Mouse (Mus musculus): ENCODE measurements at regions not wholly inside any gene's neighbourhood (a gene's known extent, or its start where the extent isn't known, plus 50 kb on each side); places are given as distances from the start of the nearest gene placed in this dataset.

DNA sequence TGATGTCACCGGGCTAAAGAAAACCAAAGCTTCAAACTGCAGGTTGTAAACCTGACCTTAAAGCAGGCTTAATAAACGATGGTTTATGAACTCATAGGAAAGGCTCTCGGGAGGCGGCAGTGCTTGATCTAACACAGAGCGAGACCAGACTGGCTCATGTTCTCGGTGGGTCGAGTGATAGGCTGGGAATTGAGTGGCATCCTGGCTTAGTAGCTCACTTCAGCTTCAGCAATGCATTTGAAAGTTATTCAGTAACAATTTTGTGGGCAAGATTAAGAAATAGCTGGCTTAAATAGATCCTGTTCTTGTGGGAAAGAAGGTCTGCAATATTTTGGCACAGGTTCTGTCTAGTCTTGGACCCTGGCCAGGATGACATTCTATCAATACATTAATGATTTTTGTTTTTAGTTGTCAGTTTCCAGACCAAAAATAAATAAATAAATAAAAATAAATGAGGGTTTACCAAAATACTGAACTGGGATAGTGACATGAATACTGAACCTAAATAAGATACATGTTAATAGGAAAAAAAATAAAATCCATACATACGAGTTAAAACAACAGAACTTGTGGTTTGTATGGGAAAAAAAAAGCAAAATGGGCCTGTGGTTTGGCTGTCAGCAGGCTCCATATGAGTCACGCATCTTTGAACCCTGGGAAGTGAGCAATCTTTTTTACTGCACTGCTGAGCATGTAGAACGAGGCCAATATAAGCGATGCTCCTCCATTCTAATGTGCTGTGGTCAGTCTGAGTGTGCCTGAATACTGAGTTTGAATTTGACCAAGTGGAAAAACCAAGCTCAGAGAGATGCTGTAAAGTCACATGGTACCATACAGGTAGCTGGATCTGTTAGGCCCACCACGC lies 68.7 kb upstream of the Ddit4l start:
- no peak for ATAC-seq (ENCODE audit: low read depth)
- Histone ChIP-seq H3K4me2 (ENCODE audit: low read depth, low read length) (no peak overlapping the region), H3K4me3 (ENCODE audit: low read depth, low read length) (no peak overlapping the region), H3K9me3 (replicated peaks; ENCODE audit: control insufficient read depth, low read length) (no peaks in the 10 kb centered on the region), H3K27ac (ENCODE audit: low read length) (no peak overlapping the region), H3K4me1 (ENCODE audit: control insufficient read depth, low read depth, low read length) (no peaks in the 10 kb centered on the region), H3K9ac (ENCODE audit: low read depth, low read length) (no peak overlapping the region), H3K36me3 (ENCODE audit: control insufficient read depth, insufficient read depth) (no peaks in the 10 kb centered on the region), H3K27me3 (ENCODE audit: control insufficient read depth, insufficient read depth, low read depth, low read length) (no peaks in the 10 kb centered on the region; the same call in 1 of the 2 replicates)
- 59% methylated on average over 12 of the region's 12 CpGs for WGBS (ENCODE audit: insufficient replicate concordance)

- Histone ChIP-seq H3K9ac (ENCODE audit: low read depth, low read length) (no peak overlapping the region), H3K27me3 (ENCODE audit: control insufficient read depth, insufficient read depth, low read depth, low read length) (no peaks in the 10 kb centered on the region), H3K27ac (ENCODE audit: low read length) (no peak overlapping the region), H3K9me3 (replicated peaks; ENCODE audit: control insufficient read depth, low read length) (no peaks in the 10 kb centered on the region), H3K4me3 (ENCODE audit: low read depth, low read length) (no peak overlapping the region), H3K4me1 (ENCODE audit: control insufficient read depth, low read depth, low read length) (no peaks in the 10 kb centered on the region), H3K36me3 (ENCODE audit: control insufficient read depth, insufficient read depth) (no peaks in the 10 kb centered on the region), H3K4me2 (ENCODE audit: low read depth, low read length) (no peak overlapping the region)
- ATAC-seq (ENCODE audit: low read depth), result no peak
- WGBS (ENCODE audit: insufficient replicate concordance), result 65% methylated on average over 6 of the region's 6 CpGs
Observed at GRCm38 (mm10) chr3:137560851-137561449, 60.5 kb upstream of the Ddit4l start.

DNA sequence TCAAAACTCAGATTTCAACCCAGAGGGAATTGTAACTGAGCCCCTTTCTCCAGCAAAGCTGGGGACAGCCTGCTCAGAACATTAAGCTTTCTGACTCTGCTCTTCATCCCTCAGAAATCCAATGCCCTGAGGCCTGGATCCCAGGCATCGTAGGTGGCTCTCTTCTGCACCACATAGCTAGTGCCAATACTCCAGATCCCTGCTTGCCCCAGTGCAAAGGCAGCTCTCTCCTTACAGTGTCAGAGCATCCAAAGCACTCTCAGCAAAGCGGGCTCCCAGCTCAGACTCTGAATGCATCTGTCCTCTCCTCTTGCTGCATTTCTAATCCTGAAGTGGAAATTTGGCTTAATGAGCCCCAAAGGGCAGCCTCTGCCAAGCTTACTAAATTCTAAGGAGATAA lies 59.4 kb upstream of the Ddit4l start:
- Histone ChIP-seq H3K27ac (ENCODE audit: low read length) (no peak overlapping the region), H3K4me1 (ENCODE audit: control insufficient read depth, low read depth, low read length) (no peaks in the 10 kb centered on the region), H3K9ac (ENCODE audit: low read depth, low read length) (no peak overlapping the region), H3K4me2 (ENCODE audit: low read depth, low read length) (no peak overlapping the region), H3K27me3 (ENCODE audit: control insufficient read depth, insufficient read depth, low read depth, low read length) (no peaks in the 10 kb centered on the region), H3K9me3 (replicated peaks; ENCODE audit: control insufficient read depth, low read length) (no peaks in the 10 kb centered on the region), H3K4me3 (ENCODE audit: low read depth, low read length) (no peak overlapping the region), H3K36me3 (ENCODE audit: control insufficient read depth, insufficient read depth) (no peaks in the 10 kb centered on the region)
- WGBS (ENCODE audit: insufficient replicate concordance), result 58% methylated on average over 2 of the region's 2 CpGs
- ATAC-seq (ENCODE audit: low read depth), result no peak

GRCm38 (mm10) chr3:137563541-137564080 lies 57.8 kb upstream of the Ddit4l start:
- H3K4me2 ChIP-seq (ENCODE audit: low read depth, low read length), result no peak overlapping the region
- no peaks in the 10 kb centered on the region for H3K36me3 ChIP-seq (ENCODE audit: control insufficient read depth, insufficient read depth)
- no peak overlapping the region for H3K9ac ChIP-seq (ENCODE audit: low read depth, low read length)
- H3K4me1 ChIP-seq (ENCODE audit: control insufficient read depth, low read depth, low read length), result no peaks in the 10 kb centered on the region
- no peak overlapping the region for H3K27ac ChIP-seq (ENCODE audit: low read length)
- no peak for ATAC-seq (ENCODE audit: low read depth)
- H3K27me3 ChIP-seq (ENCODE audit: control insufficient read depth, insufficient read depth, low read depth, low read length), result no peaks in the 10 kb centered on the region
- H3K4me3 ChIP-seq (ENCODE audit: low read depth, low read length), result no peak overlapping the region
- WGBS (ENCODE audit: insufficient replicate concordance), result 60% methylated on average over 6 of the region's 6 CpGs
- no peaks in the 10 kb centered on the region for H3K9me3 ChIP-seq (replicated peaks; ENCODE audit: control insufficient read depth, low read length)

DNA sequence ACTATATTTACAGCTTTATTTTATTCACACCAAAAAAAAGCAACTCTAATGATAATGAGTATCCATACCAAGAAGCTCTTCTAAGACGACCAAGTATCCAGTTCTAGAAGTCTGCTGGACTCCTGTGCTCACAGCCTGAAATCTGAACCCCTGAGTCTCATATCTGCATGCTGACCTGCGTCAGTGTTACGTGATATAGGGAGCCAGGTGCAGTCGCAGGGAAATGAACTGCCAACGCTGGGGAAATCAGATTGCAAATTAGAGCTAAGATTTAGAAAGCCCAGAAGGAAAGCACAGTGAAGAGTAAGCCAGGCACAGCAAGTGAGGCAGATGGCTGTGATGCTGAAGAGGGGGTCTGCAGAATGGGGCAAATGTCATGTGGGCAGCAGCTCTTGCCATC lies 57.1 kb upstream of the Ddit4l start:
- WGBS (ENCODE audit: insufficient replicate concordance), result 47% methylated on average over 5 of the region's 5 CpGs
- H3K27ac ChIP-seq (ENCODE audit: low read length), result no peak overlapping the region
- H3K27me3 ChIP-seq (ENCODE audit: control insufficient read depth, insufficient read depth, low read depth, low read length), result no peaks in the 10 kb centered on the region
- H3K9me3 ChIP-seq (replicated peaks; ENCODE audit: control insufficient read depth, low read length), result no peaks in the 10 kb centered on the region
- H3K9ac ChIP-seq (ENCODE audit: low read depth, low read length), result no peak overlapping the region
- no peak overlapping the region for H3K4me3 ChIP-seq (ENCODE audit: low read depth, low read length)
- ATAC-seq (ENCODE audit: low read depth), result no peak
- no peak overlapping the region for H3K4me2 ChIP-seq (ENCODE audit: low read depth, low read length)
- no peaks in the 10 kb centered on the region for H3K36me3 ChIP-seq (ENCODE audit: control insufficient read depth, insufficient read depth)
- no peaks in the 10 kb centered on the region for H3K4me1 ChIP-seq (ENCODE audit: control insufficient read depth, low read depth, low read length)

DNA sequence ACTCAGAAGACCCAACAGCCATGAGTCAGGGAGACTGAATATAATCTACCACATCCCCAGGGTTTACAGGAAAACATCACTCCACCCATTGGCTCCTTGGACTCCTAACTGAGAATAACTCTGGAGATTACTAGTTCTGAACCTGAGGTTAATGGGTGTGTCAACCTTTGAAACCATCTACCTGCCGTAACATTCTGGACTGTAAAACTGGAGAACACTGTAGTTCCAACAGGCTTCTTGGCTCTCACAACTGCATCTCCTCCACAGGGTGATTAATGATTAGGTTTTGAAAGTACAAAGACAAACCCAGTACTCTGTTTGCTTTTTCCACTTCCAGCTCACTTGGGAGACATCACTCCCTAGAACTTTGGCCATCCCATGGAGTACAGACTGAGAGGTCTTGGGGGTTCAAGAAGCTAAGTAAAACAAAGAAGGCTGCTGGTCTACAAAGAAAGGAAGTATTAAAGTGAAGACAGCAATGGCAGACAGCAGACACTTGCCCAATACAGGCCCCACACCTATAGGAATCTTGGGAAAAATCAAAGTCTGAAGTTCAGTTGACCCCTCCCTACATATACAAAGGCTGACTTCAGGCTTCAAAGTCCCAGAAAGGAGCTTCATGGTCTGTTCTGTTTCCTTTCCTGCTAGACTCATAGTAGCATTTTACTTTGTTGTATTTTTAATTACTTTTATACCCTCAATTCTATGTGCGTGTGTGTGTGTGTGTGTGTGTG lies 52.7 kb upstream of the Ddit4l start:
- ATAC-seq (ENCODE audit: low read depth), result no peak
- Histone ChIP-seq H3K4me1 (ENCODE audit: control insufficient read depth, low read depth, low read length) (no peaks in the 10 kb centered on the region), H3K36me3 (ENCODE audit: control insufficient read depth, insufficient read depth) (no peaks in the 10 kb centered on the region), H3K4me3 (ENCODE audit: low read depth, low read length) (no peak overlapping the region), H3K27me3 (ENCODE audit: control insufficient read depth, insufficient read depth, low read depth, low read length) (no peaks in the 10 kb centered on the region), H3K9me3 (replicated peaks; ENCODE audit: control insufficient read depth, low read length) (no peaks in the 10 kb centered on the region), H3K9ac (ENCODE audit: low read depth, low read length) (no peak overlapping the region), H3K4me2 (ENCODE audit: low read depth, low read length) (no peak overlapping the region), H3K27ac (ENCODE audit: low read length) (no peak overlapping the region)
- WGBS (ENCODE audit: insufficient replicate concordance), result 72% methylated on average over 2 of the region's 2 CpGs
